Mouse (Mus musculus) G1E (cell line): ENCODE measurements around the gene Dap3. TPM values are rescaled to one million over a fixed set of nuclear protein-coding genes. Genes with fewer than 3 reads are reported as not detected.

Source experiments
- ATAC-seq: 2 replicates; pipeline ENCODE4 v1.8.0; 2016; ENCODE audit warnings: mild to moderate bottlenecking; ENCODE audit not compliant: insufficient number of reproducible peaks, poor library complexity, low FRiP score, severe bottlenecking; ENCODE audit errors: extremely low read depth
- DNase-seq: peaks from one replicate; pipeline ENCODE4 v3.0.0; 2012; ENCODE audit warnings: low spot score
- H3K27me3 ChIP-seq: 2 replicates; pipeline ENCODE4 v1.6.1; 2012; ENCODE audit warnings: mild to moderate bottlenecking, low read length, inconsistent platforms; ENCODE audit not compliant: insufficient read depth
- H3K36me3 ChIP-seq: replicated peaks from 2 replicates; pipeline ENCODE3; 2012; ENCODE audit warnings: mild to moderate bottlenecking, inconsistent platforms
- H3K4me1 ChIP-seq: 2 replicates; pipeline ENCODE4 v1.6.1; 2012; ENCODE audit warnings: low read depth, low read length, inconsistent platforms, mixed read lengths; ENCODE audit not compliant: insufficient read depth
- H3K4me3 ChIP-seq: 2 replicates; pipeline ENCODE4 v1.5.1; 2012; ENCODE audit warnings: low read depth, mild to moderate bottlenecking, inconsistent platforms, low read length, moderate library complexity, mixed read lengths
- H3K9me3 ChIP-seq: replicated peaks from 2 replicates; pipeline ENCODE4 v1.6.1; 2012; ENCODE audit warnings: inconsistent platforms
- CTCF ChIP-seq: IDR thresholded peaks from 2 replicates; pipeline ENCODE4 v1.5.1; 2012; ENCODE audit warnings: low read depth, low read length, inconsistent platforms, mixed read lengths
- GATA1 ChIP-seq: IDR thresholded peaks from 2 replicates; pipeline ENCODE4 v1.6.1; 2012; ENCODE audit warnings: borderline replicate concordance, low read length, inconsistent platforms, mixed read lengths
- GATA2 ChIP-seq: IDR thresholded peaks from 2 replicates; pipeline ENCODE4 v1.6.1; 2012; ENCODE audit warnings: low read depth, low read length, inconsistent platforms, borderline replicate concordance
- POLR2AphosphoS5 ChIP-seq: IDR thresholded peaks from 2 replicates; pipeline ENCODE4 v1.6.1; 2012; ENCODE audit warnings: low read depth, low read length, inconsistent platforms; ENCODE audit not compliant: insufficient replicate concordance
- TAL1 ChIP-seq: conservative IDR thresholded peaks from 2 replicates; pipeline ENCODE4 v1.6.1; 2012; ENCODE audit warnings: low read depth, low read length, inconsistent platforms, mixed read lengths
- polyA plus RNA-seq: library from polyadenylated mRNA; stranded (reverse); fragments of >175 nt; gene quantifications from 2 replicates; pipeline ENCODE4 v1.2.3, GENCODE M21; 2012
- total RNA-seq, 2 experiments: library from RNA; stranded (forward) in 1 of 2; stranded (reverse) in 1 of 2; fragments of 200-1000 nt in 1 of 2; fragments of >200 nt in 1 of 2; fragmentation: Nextera tagmentation in 1 of 2; gene quantifications; 2 replicates each; pipeline ENCODE4 v1.2.3; 2014 to 2017

Gene Dap3
- total and polyA plus RNA-seq, 3 experiments, result 77.9 to 157 (median 141) TPM

- H3K9me3 ChIP-seq, result no peaks in the 10 kb centered on the region
- H3K27me3 ChIP-seq, result no peaks in the 10 kb centered on the region
- ATAC-seq (no peak), DNase-seq (no peak)
- TF ChIP-seq TAL1, result no peak
- TF ChIP-seq GATA1, result no peak
- peaks cover 27% of the 10 kb centered on the region for H3K4me1 ChIP-seq
- peaks cover 11% of the 10 kb centered on the region for H3K36me3 ChIP-seq
- no peak overlapping the region for H3K4me3 ChIP-seq
These were observed 2.8 kb upstream of the Dap3 start for GRCm38 (mm10) chr3:88953736-88954135.

GRCm38 (mm10) chr3:88953246-88953645, 2.3 kb upstream of the Dap3 start:
- Histone ChIP-seq H3K4me3 (no peak overlapping the region), H3K4me1 (peaks cover 31% of the 10 kb centered on the region), H3K9me3 (no peaks in the 10 kb centered on the region), H3K27me3 (no peaks in the 10 kb centered on the region), H3K36me3 (peaks cover 11% of the 10 kb centered on the region)
- no peak for ATAC-seq
- TF ChIP-seq CTCF, result no peak
- TF ChIP-seq GATA1, result no peak
- TF ChIP-seq POLR2AphosphoS5, result no peak
- no peak for DNase-seq

GRCm38 (mm10) chr3:88951327-88951800, 383 bp upstream of the Dap3 start:
- peaks cover 25% of the 10 kb centered on the region for H3K36me3 ChIP-seq
- H3K4me3 ChIP-seq, result peak overlapping the region; percentile 93
- H3K4me1 ChIP-seq, result peaks cover 39% of the 10 kb centered on the region
- no peak for TF ChIP-seq GATA2
- TF ChIP-seq GATA1, result no peak
- no peak for TF ChIP-seq CTCF
- no peak for TF ChIP-seq POLR2AphosphoS5
- no peak for TF ChIP-seq TAL1
- DNase-seq, result no peak
- no peak for ATAC-seq
- no peaks in the 10 kb centered on the region for H3K9me3 ChIP-seq
- H3K27me3 ChIP-seq, result no peaks in the 10 kb centered on the region

GRCm38 (mm10) chr3:88949786-88950575, 1.0 kb downstream of the Dap3 start:
- Histone ChIP-seq H3K36me3 (peaks cover 35% of the 10 kb centered on the region), H3K4me1 (peaks cover 38% of the 10 kb centered on the region), H3K4me3 (peak overlapping the region; percentile 93), H3K27me3 (no peaks in the 10 kb centered on the region), H3K9me3 (no peaks in the 10 kb centered on the region)
- DNase-seq (peak; percentile 88), ATAC-seq (peak; percentile 65)
- TF ChIP-seq POLR2AphosphoS5 (0 out of 2 replicates have a peak, but pooled peaks have one; percentile 56), TAL1 (no peak)

GRCm38 (mm10) chr3:88944109-88944508, 6.9 kb downstream of the Dap3 start:
- ATAC-seq, result no peak
- Histone ChIP-seq H3K4me1 (peaks cover 26% of the 10 kb centered on the region), H3K27me3 (no peaks in the 10 kb centered on the region), H3K4me3 (no peak overlapping the region), H3K9me3 (no peaks in the 10 kb centered on the region), H3K36me3 (peaks cover 74% of the 10 kb centered on the region)
- TF ChIP-seq TAL1, result no peak
- TF ChIP-seq POLR2AphosphoS5, result no peak
- no peak for TF ChIP-seq GATA1
- no peak for TF ChIP-seq GATA2
- no peak for TF ChIP-seq CTCF
- no peak for DNase-seq

- DNase-seq (no peak), ATAC-seq (no peak)
- no peaks in the 10 kb centered on the region for H3K27me3 ChIP-seq
- peaks cover 10% of the 10 kb centered on the region for H3K4me1 ChIP-seq
- H3K4me3 ChIP-seq, result no peak overlapping the region
- H3K36me3 ChIP-seq, result peaks cover 82% of the 10 kb centered on the region
- H3K9me3 ChIP-seq, result no peaks in the 10 kb centered on the region
- TF ChIP-seq POLR2AphosphoS5 (no peak), TAL1 (no peak), GATA2 (no peak), GATA1 (no peak), CTCF (no peak)
These were observed 8.6 kb downstream of the Dap3 start for GRCm38 (mm10) chr3:88942316-88942880.
